Mouse (Mus musculus) gastrocnemius, postnatal 14 days (tissue): ENCODE results near the gene Chp1. TPM values are rescaled to one million over a fixed set of nuclear protein-coding genes. Genes with fewer than 3 reads are reported as not detected.
A peak's percentile ranks its signal among the peaks of the same experiment; 100 is the strongest.
"Not testable (repeated sequence)": the region's sequence is repeated elsewhere in the genome, so short reads cannot be mapped to it uniquely, and the experiment has no call there.

Source experiments
- DNase-seq: peaks from one replicate; pipeline ENCODE4 v3.0.0; 2021; ENCODE audit warnings: mixed read lengths
- intact Hi-C: fragments of 180-260 bp; cut with DNase I; formaldehyde crosslinking; loops from one replicate; pipeline ENCODE4 v1.15.1; 2025; ENCODE audit warnings: low total_unique reads
- total RNA-seq, 2 experiments: library from RNA; stranded (reverse); gene quantifications; 2 replicates each; pipeline ENCODE4 v1.2.3; 2021

The Chp1 gene
- total RNA-seq, 2 experiments from 2014 or later, result 53.3 to 60.3 TPM

DNA sequence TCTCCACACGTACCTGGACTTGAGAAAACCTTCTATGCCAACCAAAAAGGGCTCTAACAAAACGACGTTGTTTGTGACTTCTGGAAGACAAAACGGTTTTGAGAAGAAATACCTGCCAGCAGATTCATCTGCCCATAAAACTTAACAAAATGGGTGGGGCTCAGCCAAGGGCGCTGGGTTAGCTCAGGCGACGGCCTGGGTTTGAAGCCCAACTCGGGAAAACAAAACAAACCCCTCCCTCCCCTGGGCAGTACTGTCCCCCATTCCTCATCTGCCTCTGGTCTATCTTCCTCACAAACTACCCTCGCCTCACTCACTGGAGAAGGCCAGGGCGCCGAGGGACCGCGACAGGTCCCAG is 70.3 kb downstream of the Chp1 start:
- DNase-seq, result no peak
- intact Hi-C loops, result no loop called here

DNA sequence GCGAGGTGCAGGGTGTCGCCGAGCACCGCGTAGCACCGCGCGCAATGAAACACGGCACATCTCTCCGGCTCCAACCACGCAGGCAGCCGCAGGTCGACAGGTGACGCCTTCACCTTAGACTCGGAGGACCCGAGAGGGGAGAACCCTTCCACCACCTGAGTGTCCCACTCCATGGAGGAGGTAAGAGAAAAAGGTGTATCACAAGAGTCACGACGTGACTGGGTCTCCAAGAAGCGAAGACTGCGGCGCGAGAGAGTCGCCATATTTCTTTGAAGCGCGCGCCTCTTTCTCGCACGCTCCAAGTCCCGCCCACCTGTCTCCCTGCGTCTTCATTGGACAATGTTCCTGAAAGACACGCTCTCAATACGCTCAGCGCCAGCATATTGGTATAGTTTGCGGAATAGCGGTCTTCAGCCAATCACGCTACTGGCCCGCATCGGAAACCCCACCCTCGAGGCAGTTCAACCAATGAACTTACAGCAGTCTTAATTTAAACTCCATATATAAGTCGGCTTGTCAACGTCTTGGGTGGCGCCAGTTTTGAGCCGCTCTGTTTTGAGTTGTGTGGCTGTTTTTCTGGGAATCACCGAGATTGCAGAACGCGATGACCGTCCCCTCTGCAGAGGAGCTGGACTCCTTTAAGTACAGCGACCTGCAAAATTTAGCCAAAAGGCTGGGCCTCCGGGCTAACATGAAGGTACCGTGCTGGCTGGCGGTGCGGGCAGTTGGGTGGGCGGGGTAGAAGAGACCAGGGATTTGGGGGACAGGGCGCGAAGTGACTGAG is 70.9 kb downstream of the Chp1 start, which contains the start of the genes Nusap1 and Oip5:
TSS of gene Nusap1 (plus strand) at position 100 of the 784 bp plus-strand sequence.
TSS of gene Oip5 (minus strand) at position 271 of the 784 bp plus-strand sequence.
- DNase-seq, result peak; percentile 89
- intact Hi-C loops, result no loop called here

DNA sequence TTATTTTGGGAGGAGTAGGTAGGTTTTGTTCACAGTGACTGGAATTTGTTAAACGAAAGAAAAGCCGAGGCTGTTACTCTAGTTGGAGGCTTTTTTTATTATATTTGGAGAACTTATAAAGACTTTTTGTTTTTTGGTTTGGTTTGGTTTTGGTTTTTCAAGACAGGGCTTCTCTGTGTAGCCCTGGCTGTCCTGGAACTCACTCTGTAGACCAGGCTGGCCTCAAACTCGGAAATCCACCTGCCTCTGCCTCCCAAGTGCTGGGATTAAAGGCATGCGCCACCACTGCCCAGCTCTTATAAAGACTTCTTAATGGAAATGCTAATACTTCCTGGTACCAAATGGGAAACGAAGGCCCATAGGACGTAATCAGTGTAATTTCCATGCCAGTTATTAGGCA is 71.5 kb downstream of the Chp1 start:
- DNase-seq, intact Hi-C loops: not testable (repeated sequence)

DNA sequence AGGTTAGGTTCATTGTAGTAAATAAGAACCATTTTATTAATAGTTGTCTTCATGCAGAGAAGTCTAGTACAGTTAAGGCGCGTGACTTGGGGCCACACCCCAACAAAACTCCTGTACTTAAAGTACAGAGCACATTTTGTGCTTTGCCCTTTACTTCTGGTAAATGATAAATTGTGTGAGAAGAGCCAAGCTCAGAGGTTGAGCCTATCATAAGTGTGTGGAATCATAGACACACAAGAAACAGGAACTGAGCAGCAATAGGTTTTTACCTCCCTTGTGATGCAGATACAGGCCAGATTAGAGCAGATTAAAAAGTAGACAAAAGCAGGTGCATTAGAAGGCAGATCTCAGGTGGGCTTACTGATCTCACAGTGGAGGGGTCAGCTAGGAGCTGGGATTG is 73.8 kb downstream of the Chp1 start:
- intact Hi-C loops, result no loop called here
- no peak for DNase-seq

Other genes starting within 250 kb of the Chp1 start
- gene Dll4, start 221.9 kb upstream of the Chp1 start, total RNA-seq, result 10 to 100 TPM; 10.4 to 12.9 TPM
- gene Chac1, start 196.5 kb upstream of the Chp1 start, total RNA-seq, result 10 to 100 TPM; 10.5 to 47.4 TPM
- 10 to 100 TPM; 11.1 to 11.6 TPM for gene Ino80, start 70.0 kb upstream of the Chp1 start, total RNA-seq
- under 1 TPM; 0.13 to 0.35 TPM for gene Exd1, start 70 bp upstream of the Chp1 start, total RNA-seq
- gene Nusap1, start 70.6 kb downstream of the Chp1 start, total RNA-seq, result 1 to 10 TPM; 3.1 TPM
- 1 to 10 TPM in 1 of 2 experiments, under 1 TPM in 1; 0.82 to 1.2 TPM for gene Oip5, start 70.8 kb downstream of the Chp1 start, total RNA-seq
- 10 to 100 TPM; 40.8 to 47.7 TPM for gene Ndufaf1, start 115.1 kb downstream of the Chp1 start, total RNA-seq
- gene Rtf1, start 127.4 kb downstream of the Chp1 start, total RNA-seq, result 10 to 100 TPM; 22.3 to 23.0 TPM
- gene Itpka, start 194.6 kb downstream of the Chp1 start, total RNA-seq, result under 1 TPM in 1 of 2 experiments, not detected in 1; 0.20 TPM
- gene Ltk, start 212.7 kb downstream of the Chp1 start, total RNA-seq, result not detected
- 10 to 100 TPM; 12.7 to 12.9 TPM for gene Rpap1, start 239.8 kb downstream of the Chp1 start, total RNA-seq